Mouse (Mus musculus) thymus, postnatal 36 days (tissue): ENCODE data around the gene Zfp184.

Source experiments
- DNase-seq, 2 experiments: peaks; one replicate each; pipeline ENCODE4 v3.0.0; 2022; ENCODE audit warnings: mixed read lengths in 2 of 2

The Zfp184 gene

DNA sequence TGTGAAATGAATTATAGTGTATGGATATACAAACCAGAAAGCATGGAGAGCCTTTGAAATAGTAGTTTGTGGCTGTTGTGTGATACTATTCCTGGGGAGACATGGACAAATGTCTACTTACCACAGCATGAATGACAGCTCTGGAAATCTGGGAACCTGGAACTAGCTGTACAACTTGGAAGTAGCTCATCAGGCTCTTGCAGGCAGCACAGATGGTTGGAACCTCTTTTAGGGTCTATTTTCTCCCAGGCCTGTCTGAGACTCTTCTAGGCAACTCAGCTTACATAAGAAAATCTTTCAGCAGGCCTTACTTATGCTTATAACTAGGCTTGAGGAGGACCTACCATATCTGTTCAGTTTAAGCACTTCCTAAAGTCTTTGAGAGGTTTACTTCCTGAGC, 21.5 kb upstream of the Zfp184 start:
- no peak for DNase-seq

DNA sequence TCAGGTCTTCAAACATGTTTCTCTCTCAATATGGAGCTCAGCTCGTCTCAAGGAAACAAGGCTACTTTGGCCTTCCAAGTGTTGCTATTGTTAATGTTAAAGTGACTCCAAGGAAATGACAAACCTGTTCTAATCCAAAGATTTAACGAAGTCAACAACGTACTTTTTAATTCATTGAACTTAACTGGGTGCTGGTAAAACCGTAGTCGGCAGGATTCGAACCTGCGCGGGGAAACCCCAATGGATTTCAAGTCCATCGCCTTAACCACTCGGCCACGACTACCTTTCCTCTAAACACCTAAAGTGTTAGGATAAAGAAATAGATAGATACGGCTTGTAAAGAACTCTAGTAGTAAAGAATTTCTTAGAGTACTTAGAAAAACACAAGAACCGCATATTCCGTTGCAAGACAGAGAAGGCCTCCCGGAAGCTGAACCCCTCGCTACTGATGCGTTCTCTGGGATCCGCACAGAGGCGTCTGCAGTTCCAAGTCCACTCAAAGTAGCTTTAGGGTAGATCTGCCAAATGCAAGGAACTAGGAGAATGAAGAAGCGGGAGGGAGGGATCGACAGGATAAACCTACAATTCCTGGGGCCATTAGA, 20.1 kb upstream of the Zfp184 start:
- DNase-seq: no peak

DNA sequence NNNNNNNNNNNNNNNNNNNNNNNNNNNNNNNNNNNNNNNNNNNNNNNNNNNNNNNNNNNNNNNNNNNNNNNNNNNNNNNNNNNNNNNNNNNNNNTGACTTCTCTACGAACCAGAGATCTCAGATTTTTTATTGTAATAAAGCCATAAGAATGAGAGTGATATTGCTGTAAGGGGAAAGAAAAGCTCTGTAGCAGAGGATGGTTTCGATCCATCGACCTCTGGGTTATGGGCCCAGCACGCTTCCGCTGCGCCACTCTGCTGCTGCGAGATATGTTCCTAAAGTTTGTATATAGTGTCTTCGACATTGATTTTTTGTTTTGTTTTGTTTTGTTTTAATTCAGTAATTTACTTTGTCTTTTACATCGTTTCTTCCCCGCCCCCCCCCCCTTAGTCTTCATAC, 13.9 kb upstream of the Zfp184 start:
- DNase-seq: no peak

DNA sequence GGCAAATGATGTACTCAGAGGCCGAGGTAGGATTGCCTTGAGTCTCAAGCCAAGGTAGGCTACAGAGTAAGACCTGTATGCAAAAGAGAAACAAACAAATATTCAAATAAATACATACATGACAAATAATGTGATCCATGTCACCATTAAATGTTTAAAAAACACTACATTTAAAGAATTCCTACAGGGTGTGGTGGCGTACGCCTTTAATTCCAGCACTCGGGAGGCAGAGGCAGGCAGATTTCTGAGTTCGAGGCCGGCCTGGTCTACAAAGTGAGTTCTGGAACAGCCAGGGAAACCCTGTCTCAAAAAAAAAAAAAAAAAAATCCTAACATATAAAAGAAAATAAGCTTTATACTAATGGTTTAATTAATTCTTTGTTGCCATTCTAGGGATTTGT, 13.2 kb upstream of the Zfp184 start:
- DNase-seq: no peak

DNA sequence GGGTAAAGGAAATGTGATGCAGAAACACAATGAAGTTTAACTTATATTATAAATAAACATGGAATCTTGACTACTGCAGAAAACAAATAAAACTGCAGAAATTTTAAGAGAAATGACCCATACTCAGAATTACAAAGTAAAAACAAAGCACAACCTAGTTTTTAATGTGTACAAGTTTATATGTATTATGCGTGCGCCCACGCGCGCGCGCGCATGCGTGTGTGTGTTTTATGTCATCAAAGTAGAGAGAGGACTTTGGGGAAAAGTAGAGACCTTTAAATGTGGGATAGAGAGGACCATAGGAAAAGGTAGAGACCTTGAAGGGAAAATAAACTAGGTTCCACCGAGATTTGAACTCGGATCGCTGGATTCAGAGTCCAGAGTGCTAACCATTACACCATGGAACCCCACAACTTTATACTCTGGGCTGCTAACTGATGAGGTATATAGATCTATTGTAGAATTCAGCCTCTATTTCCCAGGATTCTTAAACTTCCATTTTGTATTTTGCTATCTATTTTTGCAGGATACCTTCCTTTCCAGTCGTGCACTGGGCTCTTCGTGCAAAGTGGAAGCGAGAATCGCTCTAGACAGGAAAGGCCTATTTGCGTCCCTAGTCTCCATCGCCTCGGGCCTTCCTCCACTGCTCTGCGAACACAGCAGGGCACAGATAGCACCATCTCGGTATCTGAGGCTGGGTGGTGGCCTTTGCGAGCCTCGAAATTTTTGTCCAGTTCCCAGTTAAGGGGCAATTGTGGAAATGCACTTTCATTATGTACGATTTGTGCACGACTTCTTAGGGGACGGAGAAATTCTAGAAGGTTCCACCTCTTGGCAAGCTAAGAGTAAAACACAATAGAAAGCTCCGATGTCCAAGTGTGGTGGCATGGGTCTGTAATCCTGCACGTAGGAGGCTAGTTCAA, 11.0 kb upstream of the Zfp184 start:
- no peak for DNase-seq

DNA sequence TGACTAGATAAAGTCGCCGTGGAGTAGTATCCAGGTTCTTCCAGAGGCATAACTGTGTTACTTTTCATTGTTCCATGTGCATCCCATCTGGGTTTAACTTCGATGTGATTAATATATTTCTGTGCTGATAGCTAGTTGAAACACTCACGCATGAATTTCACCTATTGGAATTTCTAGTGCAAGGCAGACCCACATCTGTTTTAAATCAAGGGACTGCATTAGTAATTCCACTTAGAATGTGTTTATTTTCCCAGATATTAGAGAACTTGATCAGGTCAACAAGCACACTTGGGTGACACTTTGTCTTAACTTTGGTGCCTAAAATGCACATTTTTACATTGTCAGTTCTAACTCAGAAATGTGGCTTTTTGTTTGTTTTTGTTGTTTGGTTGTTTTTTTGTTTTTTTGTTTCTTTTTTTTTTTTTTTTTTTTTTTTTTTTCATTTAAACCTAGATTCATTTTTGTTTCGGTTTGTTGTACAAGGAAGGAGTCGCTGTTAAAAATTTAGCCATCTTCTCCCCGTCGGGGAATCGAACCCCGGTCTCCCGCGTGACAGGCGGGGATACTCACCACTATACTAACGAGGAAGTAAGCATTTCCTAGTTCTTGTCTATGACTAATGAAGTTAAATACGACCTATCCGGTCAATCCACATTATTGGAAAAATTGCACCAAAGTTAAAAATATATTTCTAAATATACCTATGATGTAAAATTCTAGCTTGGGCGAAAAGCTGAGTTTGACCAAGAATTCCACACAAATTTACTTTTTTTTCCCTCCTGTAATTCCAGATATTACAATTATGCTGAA, 9.7 kb upstream of the Zfp184 start:
- peak; percentile 79 to 82 for DNase-seq

DNA sequence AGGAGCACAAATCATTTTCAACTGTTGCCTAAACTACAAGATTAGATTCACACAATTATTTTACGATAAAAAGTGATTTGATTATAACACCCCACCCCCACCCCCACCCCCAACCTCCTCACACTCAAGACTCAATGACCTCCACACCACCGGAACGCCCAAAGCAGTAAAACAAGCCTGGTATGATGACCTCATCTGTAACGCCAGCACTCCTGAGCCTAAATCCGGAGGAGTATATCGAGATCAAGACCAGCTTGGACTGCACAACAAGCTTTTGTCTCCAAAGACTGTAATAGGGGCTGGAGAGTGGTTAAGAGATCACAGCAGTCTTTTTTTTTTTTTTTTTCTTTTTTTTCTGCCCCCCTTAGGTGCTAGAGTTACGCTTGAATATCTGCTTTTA, 9.1 kb upstream of the Zfp184 start:
- DNase-seq: no peak

DNA sequence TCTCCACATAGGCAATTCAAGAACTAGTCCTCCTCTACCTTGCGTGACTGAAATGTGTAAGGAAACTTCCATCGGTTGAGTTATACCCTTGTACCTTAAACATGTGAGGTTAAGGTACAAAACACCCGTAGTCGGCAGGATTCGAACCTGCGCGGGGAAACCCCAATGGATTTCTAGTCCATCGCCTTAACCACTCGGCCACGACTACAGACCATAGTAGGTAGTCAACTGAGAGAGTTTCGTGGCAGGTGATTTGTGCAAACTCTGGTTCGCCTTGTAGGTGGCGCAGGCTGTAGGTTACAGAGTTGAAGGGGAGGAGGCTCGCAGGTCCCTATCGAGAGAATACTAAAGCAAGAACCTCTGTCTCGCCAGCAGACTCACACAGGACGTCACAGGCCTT, 7.9 kb upstream of the Zfp184 start:
- peak; percentile 88 to 89 for DNase-seq

DNA sequence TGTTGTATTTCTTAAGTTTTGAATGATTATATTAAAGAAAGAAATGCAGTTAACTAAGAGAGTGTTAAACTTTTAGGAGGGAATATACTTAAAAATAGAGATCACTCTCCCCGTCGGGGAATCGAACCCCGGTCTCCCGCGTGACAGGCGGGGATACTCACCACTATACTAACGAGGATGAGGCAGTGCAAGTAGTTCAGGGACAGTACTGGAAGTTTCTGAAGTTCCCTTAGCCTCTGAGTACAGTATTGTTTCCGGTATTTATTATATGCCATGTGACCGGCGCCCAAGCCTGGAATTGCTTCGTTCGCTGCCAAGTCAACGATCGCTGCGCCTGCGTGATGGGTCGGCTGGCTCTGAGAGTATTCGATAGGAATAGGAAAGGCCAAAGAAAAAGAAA, 4.7 kb upstream of the Zfp184 start:
- DNase-seq: peak; percentile 85 to 90

DNA sequence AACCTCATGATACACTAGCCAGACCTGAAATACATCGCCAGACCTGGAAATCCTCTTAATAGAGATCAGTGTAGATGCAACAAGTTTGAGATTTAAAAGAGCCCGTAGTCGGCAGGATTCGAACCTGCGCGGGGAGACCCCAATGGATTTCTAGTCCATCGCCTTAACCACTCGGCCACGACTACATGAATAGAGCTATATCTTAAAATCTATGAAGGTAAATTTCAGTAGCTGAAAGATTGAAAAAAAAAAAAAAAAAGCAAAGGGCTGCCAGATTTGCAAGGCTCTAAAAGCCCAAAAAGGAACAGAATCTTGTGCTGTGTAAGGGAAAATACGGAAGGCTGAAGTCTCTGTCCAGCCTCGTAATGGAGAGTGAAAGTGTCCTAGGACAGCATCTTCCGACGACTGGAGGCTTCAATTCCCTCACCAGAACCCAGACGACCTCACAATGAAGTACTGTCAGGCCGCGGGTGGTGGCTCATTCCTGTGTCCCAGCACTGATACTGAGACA, 4.0 kb upstream of the Zfp184 start:
- DNase-seq: peak; percentile 86 to 90

DNA sequence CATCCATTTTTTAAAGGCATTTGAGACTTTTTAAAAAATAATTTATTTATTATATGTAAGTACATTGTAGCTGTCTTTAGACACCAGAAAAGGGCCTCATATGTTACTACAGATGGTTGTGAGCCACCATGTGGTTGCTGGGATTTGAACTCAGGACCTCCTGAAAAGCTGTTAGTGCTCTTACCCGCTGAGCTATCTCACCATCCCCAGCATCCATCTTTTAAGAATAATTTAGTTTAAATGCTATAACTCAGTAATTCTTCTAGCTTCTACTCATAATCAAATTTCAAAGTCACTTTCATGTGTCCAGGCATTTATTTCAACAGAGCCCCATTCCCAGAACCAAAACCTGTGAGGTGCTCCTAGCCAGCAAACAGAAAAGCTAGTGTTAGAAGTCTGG, 1.2 kb upstream of the Zfp184 start:
- DNase-seq: no peak

DNA sequence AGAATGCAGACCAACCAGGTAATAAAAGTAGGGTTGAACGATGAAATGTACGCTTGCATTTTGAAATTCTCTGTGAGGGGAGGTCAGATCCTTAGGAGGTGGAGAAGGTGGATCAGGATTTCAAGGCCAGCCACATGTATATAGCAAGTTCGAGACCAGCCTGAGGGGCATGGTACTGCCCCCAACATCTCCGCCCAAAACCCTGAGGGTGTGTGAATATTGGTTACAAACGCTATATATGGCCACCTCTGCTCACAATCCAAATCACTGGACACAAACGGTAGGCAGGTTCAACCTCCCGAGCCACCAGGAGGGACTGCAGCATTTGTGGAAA, 335 bp upstream of the Zfp184 start:
- no peak for DNase-seq

DNA sequence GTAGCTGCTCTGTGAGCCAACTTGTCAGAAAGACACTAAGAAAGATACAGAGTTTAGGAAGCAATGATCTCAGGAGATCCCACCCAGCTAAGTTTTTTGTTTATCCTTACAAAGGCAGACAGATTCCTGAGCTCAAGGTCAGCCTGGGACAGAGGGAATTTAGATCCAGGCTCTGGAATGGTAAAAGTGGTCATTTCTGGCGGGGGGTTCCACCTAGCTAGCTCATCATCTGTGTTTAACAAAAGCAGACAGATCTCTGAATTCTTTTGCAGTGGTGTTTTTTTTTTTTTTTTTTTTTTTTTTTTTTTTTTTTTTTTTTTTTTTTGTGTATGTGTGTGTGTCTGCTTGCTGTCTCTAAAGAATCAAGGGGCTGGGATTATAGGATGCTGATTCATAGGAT, 24.4 kb downstream of the Zfp184 start:
- no peak for DNase-seq

DNA sequence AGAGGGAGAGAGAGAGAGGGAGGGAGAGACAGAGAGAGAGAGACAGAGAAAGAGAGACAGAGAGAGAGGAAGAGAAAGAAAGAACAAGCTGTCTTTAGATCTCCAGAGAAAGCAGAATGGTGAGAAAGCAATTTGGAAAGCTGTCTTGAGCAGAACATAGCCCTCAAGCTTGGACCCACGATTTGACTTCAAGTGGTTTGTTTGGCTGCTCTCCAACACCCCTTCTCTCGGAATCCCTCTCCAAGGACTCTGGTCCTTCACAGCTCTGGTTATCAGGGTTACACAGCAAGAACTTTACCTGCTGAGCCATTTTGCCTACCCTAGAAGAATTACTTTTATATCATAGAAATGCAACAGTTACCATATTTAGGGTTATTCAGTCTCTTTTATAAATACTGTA, 24.9 kb downstream of the Zfp184 start:
- DNase-seq: no peak

DNA sequence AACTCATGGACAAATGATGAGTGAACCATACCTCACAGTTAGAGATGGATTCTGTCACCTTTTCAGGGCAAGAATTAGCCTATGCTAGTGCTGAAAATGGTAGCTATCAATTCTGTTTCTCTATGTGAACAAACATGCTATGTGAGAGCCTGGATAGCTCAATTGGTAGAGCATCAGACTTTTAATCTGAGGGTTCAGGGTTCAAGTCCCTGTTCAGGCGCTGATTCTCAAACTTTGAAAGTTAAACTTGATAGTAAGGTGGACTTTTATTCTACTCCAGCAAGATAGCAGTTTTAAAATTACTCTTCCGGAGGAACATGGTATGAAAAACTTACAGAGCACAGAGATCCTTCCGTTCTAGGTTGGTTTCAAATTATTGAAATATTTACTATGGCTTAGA, 26.7 kb downstream of the Zfp184 start:
- no peak for DNase-seq

DNA sequence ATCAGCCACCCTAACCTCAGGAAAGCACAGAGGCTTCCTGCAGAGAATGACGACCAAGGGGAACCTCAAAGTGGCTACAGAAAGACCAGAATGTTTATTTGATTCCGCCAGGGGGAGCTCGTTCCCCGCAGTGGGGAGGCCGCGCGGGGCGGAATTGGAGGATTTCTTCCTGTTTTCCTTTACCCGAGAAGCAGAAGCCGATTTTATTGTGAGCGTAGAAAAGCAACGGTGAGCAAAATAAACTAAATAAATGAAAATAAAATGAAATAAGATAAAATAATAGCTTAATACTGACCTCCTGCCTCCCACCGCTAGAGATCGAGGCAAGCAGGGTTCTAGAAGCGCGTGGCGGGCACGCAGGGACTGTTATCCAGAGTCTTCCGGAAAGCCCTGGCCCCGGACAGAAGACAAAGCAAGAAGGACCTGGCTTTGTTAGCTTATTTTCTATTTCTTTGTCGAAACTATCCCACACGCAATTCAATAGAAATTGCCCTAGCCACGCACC, 29.4 kb downstream of the Zfp184 start:
- peak; percentile 87 to 91 for DNase-seq

DNA sequence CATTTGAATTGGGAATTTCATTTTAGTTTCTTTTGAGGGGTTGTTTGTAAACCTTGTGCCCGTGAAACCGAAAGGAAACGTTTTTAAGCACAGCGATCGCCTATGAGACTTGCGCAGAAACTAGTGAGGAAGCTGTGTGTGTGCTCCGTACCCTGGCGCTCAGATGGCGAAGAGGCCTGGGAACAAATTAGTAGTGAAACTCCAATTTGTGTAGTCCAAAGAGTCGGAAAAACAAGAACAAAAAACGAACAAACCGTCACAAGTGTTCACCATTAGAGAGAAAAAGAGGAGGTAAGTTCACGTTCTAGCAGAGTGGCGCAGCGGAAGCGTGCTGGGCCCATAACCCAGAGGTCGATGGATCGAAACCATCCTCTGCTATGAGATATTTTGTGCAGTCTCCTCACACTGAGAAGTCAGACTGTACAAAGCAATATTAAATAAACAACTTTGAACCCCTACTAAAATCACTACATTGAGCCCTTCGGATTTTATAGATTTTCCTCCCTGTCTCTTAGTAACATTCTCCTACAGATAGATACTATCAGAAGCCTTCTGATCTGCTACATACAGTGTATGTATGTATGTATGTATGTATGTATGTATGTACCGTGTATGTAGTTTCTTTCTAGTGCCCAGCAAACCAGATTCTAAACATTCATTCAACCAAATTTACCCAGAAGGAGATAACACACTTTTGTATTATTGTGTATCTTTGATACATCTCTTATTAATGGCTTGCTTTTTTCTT, 30.0 kb downstream of the Zfp184 start:
- peak; percentile 76 to 77 for DNase-seq

DNA sequence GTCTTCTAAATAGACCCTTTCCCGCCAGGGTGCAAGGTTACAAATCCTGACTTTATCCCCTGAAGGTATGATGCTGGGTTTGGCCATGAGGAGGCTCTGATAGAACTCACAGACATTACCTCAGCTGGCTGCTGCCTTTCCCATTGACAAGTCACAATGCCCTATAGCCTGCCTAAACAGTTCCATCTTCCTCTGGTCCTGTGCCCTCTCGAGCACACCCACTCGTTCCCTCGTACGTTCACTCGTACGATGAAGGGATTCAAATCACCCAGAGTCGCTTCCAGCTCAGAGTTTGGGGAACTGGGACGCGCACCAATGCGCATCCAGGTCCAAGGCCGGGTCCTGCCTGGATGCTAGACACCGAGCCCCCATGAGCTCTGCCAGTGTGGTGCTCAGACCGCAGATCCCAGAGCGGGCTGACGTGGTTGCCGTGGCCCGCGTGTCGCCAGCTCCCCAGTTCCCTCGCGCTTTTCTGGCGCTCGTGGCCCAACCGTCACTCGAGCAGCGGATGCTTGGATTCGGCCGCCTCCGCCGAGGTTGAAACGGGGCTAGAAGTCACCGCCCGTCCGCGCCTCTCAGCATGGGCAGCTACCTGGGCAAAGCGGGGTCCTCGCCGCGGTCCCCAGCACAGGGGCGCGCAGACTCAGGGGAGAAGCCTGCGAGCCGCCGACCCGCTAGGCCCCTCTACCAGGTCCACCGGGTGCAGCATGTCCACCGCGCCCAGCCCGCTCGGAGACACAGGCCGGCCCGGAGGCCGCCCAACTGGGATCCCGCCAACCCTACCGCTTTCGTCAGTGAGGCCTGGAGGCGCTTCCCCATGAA, 36.3 kb downstream of the Zfp184 start, which contains the start of gene Pom121l2:
Gene Pom121l2, plus strand, starts transcription at position 214 of the 822 bp plus-strand sequence.
- peak; percentile 11 to 16 for DNase-seq

DNA sequence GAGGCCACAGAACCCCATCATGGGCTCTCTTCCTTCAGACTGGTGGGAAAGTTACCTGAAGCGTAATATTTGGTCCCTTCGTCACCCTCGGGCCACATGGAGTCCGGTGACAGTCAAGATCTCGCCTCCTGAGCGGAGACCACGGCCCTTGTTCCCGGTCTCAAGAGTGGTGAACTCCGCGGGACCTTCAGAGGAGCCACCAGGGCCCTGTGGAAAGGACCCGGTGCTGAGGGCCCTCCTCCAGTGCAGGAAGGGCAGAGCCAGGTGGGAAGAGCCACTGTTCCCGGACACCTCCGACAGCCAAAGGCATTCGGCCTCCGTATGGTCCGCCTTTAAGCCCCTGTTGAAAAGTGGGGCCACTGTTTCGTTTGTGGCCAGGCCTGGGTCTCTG, 36.9 kb downstream of the Zfp184 start:
- DNase-seq: no peak

DNA sequence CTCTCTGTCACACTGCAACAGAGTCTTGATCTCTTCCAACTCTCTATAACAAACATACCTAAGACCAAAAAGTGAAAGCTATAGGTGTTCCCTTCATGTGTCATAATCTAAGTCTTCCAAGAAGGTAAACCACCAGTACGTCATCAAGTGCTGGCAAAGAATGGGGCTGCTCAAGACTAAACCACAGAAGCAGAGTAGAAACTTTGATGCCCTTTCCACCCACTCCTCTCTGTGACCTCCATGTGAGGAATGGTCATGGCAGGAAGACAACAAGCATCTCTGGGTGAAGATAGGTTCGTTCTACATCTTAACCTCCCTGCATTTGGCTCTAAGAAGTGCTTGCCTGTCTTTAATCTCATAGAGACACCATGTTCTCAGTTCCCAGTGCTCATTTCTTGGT, 39.6 kb downstream of the Zfp184 start:
- DNase-seq: no peak

DNA sequence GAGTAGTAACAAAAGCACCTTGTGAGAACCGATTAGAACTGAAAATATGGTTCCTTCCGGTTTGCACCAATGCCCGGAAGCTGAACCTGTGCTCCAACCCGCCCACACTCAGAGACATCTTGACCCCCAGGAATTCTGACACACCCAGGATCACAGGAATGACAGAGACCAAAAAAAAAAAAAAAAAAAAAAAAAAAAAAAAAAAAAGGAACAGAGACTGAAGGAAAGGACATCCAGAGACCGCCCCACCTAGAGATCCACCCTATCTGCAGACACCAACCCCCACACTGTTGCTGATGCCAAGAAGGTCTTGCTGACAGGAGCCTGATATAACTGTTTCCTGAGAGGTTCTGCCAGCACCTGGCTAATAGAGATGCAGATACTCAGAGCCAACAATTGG, 47.7 kb downstream of the Zfp184 start:
- DNase-seq: no peak
